Mouse (Mus musculus): Measurements from ENCODE around the gene Slc35b1.

Gene Slc35b1

GRCm38 (mm10) chr11:95384319-95384972, at the start of gene Slc35b1:
TSS of gene Slc35b1 (plus strand) at chr11:95384692.
- peak; percentile 100 for DNase-seq

GRCm38 (mm10) chr11:95336568-95337128, 47.8 kb upstream of the Slc35b1 start, which contains the start of gene Fam117a:
TSS of gene Fam117a (plus strand) at chr11:95337018.
- peak; percentile 95 for DNase-seq

GRCm38 (mm10) chr11:95337129-95337813, 47.2 kb upstream of the Slc35b1 start:
- peak; percentile 83 for DNase-seq

GRCm38 (mm10) chr11:95337846-95338342, 46.6 kb upstream of the Slc35b1 start:
- DNase-seq = no peak

GRCm38 (mm10) chr11:95339471-95340021, 44.9 kb upstream of the Slc35b1 start:
- no peak for DNase-seq

GRCm38 (mm10) chr11:95340259-95340658, 44.2 kb upstream of the Slc35b1 start:
- no peak for DNase-seq

GRCm38 (mm10) chr11:95340664-95341063, 43.8 kb upstream of the Slc35b1 start:
- no peak for DNase-seq

- DNase-seq = peak; percentile 54
Observed at GRCm38 (mm10) chr11:95343180-95343579, 41.3 kb upstream of the Slc35b1 start.

- DNase-seq = peak; percentile 71
Observed at GRCm38 (mm10) chr11:95344181-95344580, 40.3 kb upstream of the Slc35b1 start.

GRCm38 (mm10) chr11:95350289-95350688, 34.2 kb upstream of the Slc35b1 start:
- peak; percentile 42 for DNase-seq

- DNase-seq = peak; percentile 46
Observed at GRCm38 (mm10) chr11:95350960-95351359, 33.5 kb upstream of the Slc35b1 start.

GRCm38 (mm10) chr11:95352686-95353085, 31.8 kb upstream of the Slc35b1 start:
- no peak for DNase-seq

- no peak for DNase-seq
Observed at GRCm38 (mm10) chr11:95353226-95353625, 31.3 kb upstream of the Slc35b1 start.

GRCm38 (mm10) chr11:95354228-95354944, 30.1 kb upstream of the Slc35b1 start:
- peak; percentile 48 for DNase-seq

- DNase-seq = no peak
Observed at GRCm38 (mm10) chr11:95354945-95355660, 29.4 kb upstream of the Slc35b1 start.

- DNase-seq = no peak
Observed at GRCm38 (mm10) chr11:95355661-95356011, 28.9 kb upstream of the Slc35b1 start.

GRCm38 (mm10) chr11:95356039-95356438, 28.5 kb upstream of the Slc35b1 start:
- no peak for DNase-seq

GRCm38 (mm10) chr11:95356469-95357273, 27.8 kb upstream of the Slc35b1 start:
- DNase-seq = peak; percentile 91

- no peak for DNase-seq
Observed at GRCm38 (mm10) chr11:95358263-95358662, 26.2 kb upstream of the Slc35b1 start.

GRCm38 (mm10) chr11:95364388-95364787, 20.1 kb upstream of the Slc35b1 start:
- no peak for DNase-seq

GRCm38 (mm10) chr11:95365596-95365995, 18.9 kb upstream of the Slc35b1 start:
- peak; percentile 93 for DNase-seq

Measured in lung, postnatal 36 days (tissue).